Mouse (Mus musculus) liver, embryonic 14.5 days (tissue): ENCODE results near the gene Ext2. TPM values are rescaled to one million over a fixed set of nuclear protein-coding genes. Genes with fewer than 3 reads are reported as not detected.

ENCODE experiments used
- ATAC-seq: fragments of 200-750 bp; cut with Nextera tagmentation; 2 replicates; pipeline ENCODE4 v1.8.0; 2017; ENCODE audit warnings: moderate number of reproducible peaks, mild to moderate bottlenecking, moderate library complexity; ENCODE audit not compliant: insufficient read depth
- DNase-seq, 3 experiments: peaks; one replicate each; pipeline ENCODE4 v3.0.0-alpha.2; 2012 to 2013; ENCODE audit warnings: low read depth in 3 of 3, low spot score in 3 of 3
- H3K27ac ChIP-seq: fragments of 300-500 bp; sonication (generic); 2 replicates; pipeline ENCODE4 v1.5.1; 2014; ENCODE audit warnings: moderate library complexity, mild to moderate bottlenecking, control low read depth, inconsistent platforms
- H3K27me3 ChIP-seq: fragments of 300-500 bp; sonication (generic); 2 replicates; pipeline ENCODE4 v1.6.1; 2014; ENCODE audit warnings: mild to moderate bottlenecking, low read length, moderate library complexity; ENCODE audit not compliant: control insufficient read depth, insufficient read depth
- H3K36me3 ChIP-seq: fragments of 300-500 bp; sonication (generic); replicated peaks from 2 replicates; pipeline ENCODE4 v1.6.1; 2014; ENCODE audit warnings: low read depth; ENCODE audit not compliant: control insufficient read depth, insufficient read depth
- H3K4me1 ChIP-seq, 2 experiments: fragments of 200-500 bp in 1 of 2; fragments of 300-500 bp in 1 of 2; sonication (generic) in 1 of 2; replicated peaks; 2 replicates each; pipeline ENCODE4 v1.6.1; 2012 to 2014; ENCODE audit warnings: antibody characterized with exemption in 1 of 2, inconsistent platforms in 1 of 2, low read length in 1 of 2; ENCODE audit not compliant: control insufficient read depth in 2 of 2, insufficient read depth in 2 of 2
- H3K4me2 ChIP-seq: fragments of 300-500 bp; sonication (generic); 2 replicates; pipeline ENCODE4 v1.6.1; 2014; ENCODE audit warnings: low read depth, mild to moderate bottlenecking, control low read depth, moderate library complexity
- H3K4me3 ChIP-seq, 2 experiments: fragments of 200-500 bp in 1 of 2; fragments of 300-500 bp in 1 of 2; sonication (generic) in 1 of 2; 2 replicates each; pipeline ENCODE4 v1.5.1; 2012 to 2014; ENCODE audit warnings: low read depth in 2 of 2, low read length in 2 of 2, mild to moderate bottlenecking in 2 of 2, control low read depth in 1 of 2, inconsistent platforms in 1 of 2, moderate library complexity in 1 of 2; ENCODE audit not compliant: insufficient read depth in 1 of 2
- H3K9ac ChIP-seq: fragments of 300-500 bp; sonication (generic); replicated peaks from 2 replicates; pipeline ENCODE4 v1.6.1; 2014; ENCODE audit warnings: mild to moderate bottlenecking, control low read depth, moderate library complexity
- H3K9me3 ChIP-seq: fragments of 300-500 bp; sonication (generic); 2 replicates; pipeline ENCODE4 v1.6.1; 2016; ENCODE audit warnings: low read length, mixed read lengths; ENCODE audit not compliant: control insufficient read depth
- CTCF ChIP-seq: IDR thresholded peaks from 2 replicates; pipeline ENCODE4 v1.5.1; 2016; ENCODE audit warnings: antibody characterized with exemption, low read depth, control low read depth
- EP300 ChIP-seq: IDR thresholded peaks from 2 replicates; pipeline ENCODE4 v1.6.1; 2016; ENCODE audit warnings: antibody characterized with exemption, low read depth
- WGBS: fragments of 180-500 bp; shearing (Covaris S2); extraction: QIAGEN DNeasy Blood & Tissue Kit; methylation state at CpG from one replicate; pipeline ENCODE4 v1.1.7; 2014; ENCODE audit not compliant: insufficient replicate concordance; 5-methylcytosine and 5-hydroxymethylcytosine counted together
- polyA plus RNA-seq, 2 experiments: library from polyadenylated mRNA; depleted of rRNA in 1 of 2; stranded (reverse) in 1 of 2; unstranded in 1 of 2; fragments of >200 nt; fragmentation: Nextera tagmentation in 1 of 2; extraction: Ambion mirVana in 1 of 2; gene quantifications; 2 replicates each; pipeline versions ENCODE4 v1.2.1 to v1.2.3; 2012 to 2014

Ext2 gene
- polyA plus RNA-seq, 2 experiments, result 10.9 to 22.1 TPM

DNA sequence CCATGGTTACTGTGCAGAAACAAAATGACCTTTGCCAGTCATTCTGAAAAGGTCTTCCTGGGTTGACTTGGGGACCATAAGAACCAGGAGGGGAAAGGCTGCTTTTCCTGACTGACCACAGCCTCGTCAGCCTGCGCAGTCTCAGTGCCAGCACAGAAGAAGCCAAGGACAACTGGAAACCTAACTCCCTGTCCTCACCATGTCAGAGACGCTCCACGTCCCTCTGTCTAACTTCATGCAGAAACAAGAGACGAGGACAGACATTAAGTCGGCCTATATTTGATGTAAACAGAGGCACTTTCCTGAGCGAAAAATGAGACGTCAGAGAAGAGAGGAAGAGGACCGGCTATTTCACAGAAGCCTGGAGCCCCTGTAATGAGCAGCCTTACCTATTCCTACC is 76.6 kb downstream of the Ext2 start:
- TF ChIP-seq CTCF, result no peak
- no peak for TF ChIP-seq EP300
- H3K4me2 ChIP-seq, result no peak overlapping the region
- WGBS, result 70% methylated on average over 9 of the region's 9 CpGs
- DNase-seq (no peak), ATAC-seq (no peak)
- no peak overlapping the region for H3K9ac ChIP-seq
- no peaks in the 10 kb centered on the region for H3K27me3 ChIP-seq
- no peaks in the 10 kb centered on the region for H3K36me3 ChIP-seq
- H3K27ac ChIP-seq, result no peak overlapping the region
- no peaks in the 10 kb centered on the region for H3K9me3 ChIP-seq
- H3K4me1 ChIP-seq, result peaks cover 0 to 8% of the 10 kb centered on the region in 2 experiments; a peak in 1 of 4 replicates
- H3K4me3 ChIP-seq, result no peak overlapping the region

- Histone ChIP-seq H3K9ac (no peak overlapping the region), H3K27me3 (no peaks in the 10 kb centered on the region), H3K4me3 (no peak overlapping the region), H3K4me1 (peaks cover 0 to 8% of the 10 kb centered on the region in 2 experiments; a peak in 1 of 4 replicates), H3K36me3 (no peaks in the 10 kb centered on the region), H3K9me3 (no peaks in the 10 kb centered on the region), H3K4me2 (no peak overlapping the region), H3K27ac (no peak overlapping the region)
- TF ChIP-seq EP300 (no peak), CTCF (0 out of 2 replicates have a peak, but pooled peaks have one; percentile 13)
- no peak for DNase-seq
- WGBS, result 61% methylated on average over 11 of the region's 11 CpGs
- ATAC-seq, result no peak
Observed at GRCm38 (mm10) chr2:93744346-93745229, 77.8 kb downstream of the Ext2 start.

GRCm38 (mm10) chr2:93741700-93742099 is 80.7 kb downstream of the Ext2 start:
- Histone ChIP-seq H3K4me3 (no peak overlapping the region), H3K36me3 (no peaks in the 10 kb centered on the region), H3K4me1 (peaks cover 0 to 7% of the 10 kb centered on the region in 2 experiments; a peak in 1 of 4 replicates), H3K9ac (no peak overlapping the region), H3K27ac (no peak overlapping the region), H3K9me3 (no peaks in the 10 kb centered on the region), H3K4me2 (no peak overlapping the region), H3K27me3 (no peaks in the 10 kb centered on the region)
- DNase-seq, result no peak
- ATAC-seq, result no peak
- WGBS, result 72% methylated on average over 7 of the region's 7 CpGs
- no peak for TF ChIP-seq CTCF
- no peak for TF ChIP-seq EP300

- Histone ChIP-seq H3K9me3 (no peaks in the 10 kb centered on the region), H3K27me3 (no peaks in the 10 kb centered on the region), H3K4me3 (no peak overlapping the region), H3K27ac (no peak overlapping the region), H3K9ac (no peak overlapping the region), H3K36me3 (no peaks in the 10 kb centered on the region), H3K4me1 (no peaks in the 10 kb centered on the region), H3K4me2 (no peak overlapping the region)
- no peak for TF ChIP-seq CTCF
- DNase-seq, result no peak
- no peak for ATAC-seq
- 62% methylated on average over 5 of the region's 5 CpGs for WGBS
Observed at GRCm38 (mm10) chr2:93739044-93739569, 83.3 kb downstream of the Ext2 start.

DNA sequence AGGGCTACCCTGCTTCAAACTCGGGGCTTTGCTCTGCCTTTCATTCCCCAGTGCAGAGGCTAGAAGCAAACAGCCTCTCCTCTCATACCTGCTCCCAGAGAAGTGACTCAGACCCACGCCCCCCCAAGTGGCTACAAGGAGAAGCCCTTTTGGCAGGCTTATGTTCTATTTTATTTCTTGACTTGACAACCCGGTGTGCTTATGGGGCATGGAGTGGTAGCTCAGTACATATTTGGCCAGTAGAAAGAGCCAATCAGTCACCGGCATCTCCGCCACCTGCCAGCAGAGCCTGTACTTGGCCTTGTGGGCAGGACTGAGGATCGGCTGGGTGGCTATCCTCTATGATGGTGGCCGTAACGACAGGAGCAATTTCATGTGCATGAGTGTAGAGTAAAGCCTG is 85.2 kb downstream of the Ext2 start:
- H3K9me3 ChIP-seq, result no peaks in the 10 kb centered on the region
- WGBS, result 70% methylated on average over 8 of the region's 8 CpGs
- H3K36me3 ChIP-seq, result no peaks in the 10 kb centered on the region
- TF ChIP-seq EP300, result no peak
- TF ChIP-seq CTCF, result no peak
- no peaks in the 10 kb centered on the region for H3K4me1 ChIP-seq
- H3K27me3 ChIP-seq, result no peaks in the 10 kb centered on the region
- DNase-seq (no peak), ATAC-seq (no peak)
- H3K27ac ChIP-seq, result no peak overlapping the region
- H3K4me2 ChIP-seq, result no peak overlapping the region
- no peak overlapping the region for H3K4me3 ChIP-seq
- no peak overlapping the region for H3K9ac ChIP-seq
